Mouse (Mus musculus) skeletal muscle tissue, postnatal 0 days (tissue): Measurements from ENCODE around the gene Tfap4. TPM values are rescaled to one million over a fixed set of nuclear protein-coding genes. Genes with fewer than 3 reads are reported as not detected.

Experiments used
- polyA plus RNA-seq: library from polyadenylated mRNA; unstranded; fragments of >200 nt; fragmentation: Nextera tagmentation; extraction: Ambion mirVana; gene quantifications from 2 replicates; pipeline ENCODE4 v1.2.1, GENCODE M21; 2015

The Tfap4 gene
- polyA plus RNA-seq, result 7.8 and 8.1 TPM in 2 replicates

GRCm38 (mm10) chr16:4559715-4560144 is at the start of gene Tfap4:
Gene Tfap4, minus strand, starts transcription at chr16:4559854.

DNA sequence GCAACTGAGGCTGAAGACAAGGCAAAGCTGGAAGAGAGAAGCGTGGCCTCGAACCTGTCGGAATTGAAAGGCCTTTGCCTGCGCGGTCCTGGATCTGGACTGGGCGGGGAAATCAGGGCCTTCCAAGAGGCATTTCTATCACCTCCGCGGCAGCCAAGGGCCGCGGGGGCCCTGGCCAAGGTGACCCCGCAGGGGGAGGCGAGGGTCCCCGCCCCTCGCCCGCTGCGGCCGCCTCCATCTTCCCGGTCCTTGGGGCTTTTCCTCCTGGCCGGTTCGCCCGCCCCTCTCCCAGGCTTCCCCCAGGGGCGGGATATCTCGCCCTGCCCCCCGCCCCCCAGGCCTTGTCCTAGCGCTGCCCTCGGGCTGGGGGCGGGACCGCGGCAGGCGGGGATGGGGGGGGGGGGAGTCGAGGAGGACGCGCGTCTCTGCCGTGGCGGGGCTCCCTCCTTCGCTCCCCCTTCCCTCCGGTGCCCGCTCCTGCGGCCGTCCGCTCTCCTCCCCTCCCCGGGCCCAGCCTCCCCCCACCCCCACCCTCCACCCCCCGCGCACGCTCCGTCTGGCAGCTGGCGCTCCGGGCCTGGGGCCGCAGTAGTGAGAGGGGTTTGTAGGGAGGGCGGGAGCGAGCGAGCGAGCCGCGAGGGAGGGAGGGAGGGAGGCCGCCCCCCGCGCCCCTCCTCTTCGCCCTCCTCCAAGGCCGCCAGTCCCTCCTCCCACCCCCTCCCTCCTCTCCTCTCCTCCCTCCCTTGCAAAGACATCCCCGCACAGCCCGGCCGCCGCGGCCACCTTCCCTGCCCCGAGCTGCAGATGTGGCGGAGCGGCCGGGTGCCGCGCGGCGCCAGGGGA is 34.5 kb upstream of the Tfap4 start, which contains the start of gene Glis2:
Glis2 (plus strand) TSS at position 743 of the 843 bp plus-strand sequence.

DNA sequence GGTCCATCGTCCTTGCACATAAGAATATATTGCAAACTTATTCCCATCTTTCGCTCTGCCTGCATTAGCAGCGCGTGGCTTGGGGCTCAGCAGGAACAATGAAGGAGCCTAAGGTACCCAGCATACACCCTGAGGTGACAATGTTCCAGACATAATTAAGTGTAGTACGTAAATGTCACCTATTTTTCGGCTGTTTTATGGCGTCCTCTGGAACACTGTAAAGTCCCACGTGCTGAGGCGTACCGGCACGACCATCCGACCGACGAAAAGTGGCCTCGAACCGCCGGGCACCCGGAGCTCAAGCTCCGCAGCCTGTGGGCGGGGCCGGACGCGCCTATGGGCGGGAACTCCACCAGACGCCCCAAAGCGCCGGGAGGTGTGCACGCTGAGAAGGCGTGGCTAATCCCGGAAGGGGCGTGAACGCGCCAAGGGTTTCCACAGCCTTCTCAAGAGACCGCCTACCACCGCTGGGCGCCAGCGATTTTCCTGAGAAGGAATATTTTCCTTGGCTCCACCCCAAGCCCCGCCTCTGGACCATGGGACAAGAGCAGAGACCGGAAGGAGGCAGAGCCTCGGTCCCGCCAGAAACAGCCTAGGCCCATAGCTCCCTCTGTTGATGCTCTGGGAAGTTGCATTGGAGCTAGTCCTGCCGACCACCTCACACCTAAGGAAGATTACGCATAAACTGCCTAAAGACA is 18.0 kb downstream of the Tfap4 start, which contains the start of gene Srl:
Srl (minus strand) TSS at position 316 of the 698 bp plus-strand sequence.

Other genes with a start within 250 kb of the Tfap4 start
- gene Adcy9, start 139.4 kb downstream of the Tfap4 start, polyA plus RNA-seq, result 2.8 TPM in 2 replicates
- 432 and 507 TPM in 2 replicates for gene Srl, start 18.0 kb downstream of the Tfap4 start, polyA plus RNA-seq
- 12.3 and 14.4 TPM in 2 replicates for gene Glis2, start 34.9 kb upstream of the Tfap4 start, polyA plus RNA-seq
- 110 and 139 TPM in 2 replicates for gene Pam16, start 65.1 kb upstream of the Tfap4 start, polyA plus RNA-seq
- 5.5 and 7.0 TPM in 2 replicates for gene Vasn, start 80.1 kb upstream of the Tfap4 start, polyA plus RNA-seq
- 92.8 and 95.1 TPM in 2 replicates for gene Dnaja3, start 80.1 kb upstream of the Tfap4 start, polyA plus RNA-seq
- 6.4 and 9.4 TPM in 2 replicates for gene Coro7, start 119.9 kb upstream of the Tfap4 start, polyA plus RNA-seq
- gene Nmral1, start 159.5 kb upstream of the Tfap4 start, polyA plus RNA-seq, result 9.6 and 11.7 TPM in 2 replicates
- gene Hmox2, start 166.5 kb upstream of the Tfap4 start, polyA plus RNA-seq, result 58.7 and 65.2 TPM in 2 replicates
- 121 and 134 TPM in 2 replicates for gene Cdip1, start 230.4 kb upstream of the Tfap4 start, polyA plus RNA-seq